Mouse (Mus musculus) thymus, adult 18-20 months (tissue): ENCODE measurements around the gene Pcca.

ENCODE experiments used
- DNase-seq, 2 experiments: peaks; one replicate each; pipeline ENCODE4 v3.0.0; 2022; ENCODE audit warnings: mixed read lengths in 2 of 2

The Pcca gene

GRCm38 (mm10) chr14:122862623-122863022 is 328.5 kb downstream of the Pcca start:
- DNase-seq = no peak

GRCm38 (mm10) chr14:122865462-122866129 is 331.5 kb downstream of the Pcca start:
- DNase-seq = no peak

- no peak for DNase-seq
Observed at GRCm38 (mm10) chr14:122867531-122868285, 333.6 kb downstream of the Pcca start.

GRCm38 (mm10) chr14:122869831-122870230 is 335.7 kb downstream of the Pcca start:
- DNase-seq = no peak

DNA sequence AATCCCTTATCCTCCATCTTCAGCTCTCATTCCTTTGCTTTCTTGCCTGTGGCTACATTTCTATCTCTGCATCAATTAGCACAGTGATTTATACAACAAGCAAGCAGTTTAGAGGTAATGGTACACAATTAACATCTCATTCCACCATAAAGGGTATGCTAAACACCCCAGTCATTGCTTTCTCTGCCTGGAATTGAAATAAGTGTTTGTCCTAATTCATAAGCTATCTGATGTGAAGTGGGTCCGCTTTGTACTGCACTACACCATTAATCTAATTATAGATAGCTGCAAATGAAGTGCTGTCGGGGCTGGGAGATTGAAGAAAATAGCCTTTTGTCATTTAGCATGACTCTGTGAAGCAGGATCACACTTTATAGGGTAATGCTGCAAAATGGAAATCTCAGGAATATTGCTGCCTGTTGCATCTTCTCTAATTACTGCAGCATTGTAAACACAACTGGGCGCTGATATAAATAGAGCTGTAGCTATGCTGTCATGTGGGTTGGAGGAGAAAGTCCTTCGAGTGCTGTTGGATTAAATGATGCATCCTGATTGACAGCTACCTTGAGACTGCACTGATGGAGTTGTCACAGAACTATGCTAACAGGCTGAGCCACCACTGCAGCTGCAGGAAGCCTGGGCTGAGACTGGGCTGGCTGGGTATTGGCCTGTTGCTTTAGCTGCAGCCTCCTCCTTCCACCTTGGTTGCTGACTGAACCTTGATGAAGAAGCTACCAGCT is 337.9 kb downstream of the Pcca start:
- DNase-seq = no peak

GRCm38 (mm10) chr14:122872612-122873011 is 338.5 kb downstream of the Pcca start:
- DNase-seq = no peak

- DNase-seq = no peak
Observed at GRCm38 (mm10) chr14:122875056-122875455, 340.9 kb downstream of the Pcca start.

- DNase-seq = no peak
Observed at GRCm38 (mm10) chr14:122875636-122876035, 341.5 kb downstream of the Pcca start.

- peak; percentile 20 to 30 for DNase-seq
Observed at GRCm38 (mm10) chr14:122876163-122876562, 342.0 kb downstream of the Pcca start.

DNA sequence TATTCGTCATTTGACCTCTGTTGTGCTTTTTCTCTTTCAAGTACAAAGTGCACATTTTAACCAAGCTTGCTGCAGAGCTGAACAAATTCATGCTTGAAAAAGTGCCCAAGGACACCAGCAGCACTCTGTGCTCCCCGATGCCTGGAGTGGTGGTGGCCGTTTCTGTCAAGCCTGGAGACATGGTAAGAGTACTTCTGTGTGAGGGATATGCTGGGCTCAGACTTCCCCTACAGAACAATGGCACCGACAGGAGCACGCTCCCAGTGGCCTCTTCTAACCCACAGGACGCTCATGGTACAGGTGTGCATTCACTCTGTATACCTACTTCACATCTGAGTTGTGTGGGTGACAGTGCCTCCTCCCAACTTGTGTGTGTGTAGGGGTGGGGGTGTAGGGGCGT is 342.6 kb downstream of the Pcca start:
- no peak for DNase-seq

GRCm38 (mm10) chr14:122877787-122878186 is 343.7 kb downstream of the Pcca start:
- no peak for DNase-seq

DNA sequence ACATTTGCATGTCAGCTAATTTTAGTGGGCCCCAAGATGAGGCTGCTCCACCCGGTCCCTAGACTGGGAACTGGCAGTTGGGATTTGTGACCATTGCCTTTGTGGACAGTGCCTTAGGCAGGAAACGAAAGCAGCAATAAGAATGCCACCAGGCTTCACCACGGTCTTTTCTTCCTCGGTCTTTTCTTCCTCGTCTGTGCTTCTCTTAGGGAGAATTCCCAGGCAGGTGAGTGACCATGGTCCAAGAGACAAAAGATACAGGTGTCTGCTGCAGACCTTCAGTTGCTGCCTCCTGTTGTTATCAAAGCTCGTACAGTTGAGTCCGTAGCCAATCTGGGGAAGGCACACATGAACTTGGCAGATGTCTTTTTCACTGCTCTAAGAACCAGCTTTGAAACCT is 346.2 kb downstream of the Pcca start:
- no peak for DNase-seq

DNA sequence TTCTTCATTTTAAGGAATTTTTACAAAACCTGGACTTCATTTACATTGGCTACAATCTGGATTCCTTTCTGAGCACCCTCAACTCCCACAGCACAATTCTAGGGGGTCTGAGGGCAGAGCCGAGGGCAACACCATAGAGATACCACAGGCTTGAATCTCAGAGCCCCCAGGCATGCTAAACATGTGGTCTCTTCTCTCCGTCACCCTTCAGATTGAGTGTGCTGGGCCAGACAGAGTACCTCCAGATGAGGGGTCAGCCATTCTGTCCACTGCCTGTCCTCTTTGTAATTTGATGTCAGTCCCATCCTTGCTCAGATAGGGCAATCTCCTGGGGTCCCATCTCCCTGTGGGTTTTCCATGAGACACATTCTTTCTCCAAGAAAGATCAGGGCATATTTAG is 347.6 kb downstream of the Pcca start:
- no peak for DNase-seq

DNA sequence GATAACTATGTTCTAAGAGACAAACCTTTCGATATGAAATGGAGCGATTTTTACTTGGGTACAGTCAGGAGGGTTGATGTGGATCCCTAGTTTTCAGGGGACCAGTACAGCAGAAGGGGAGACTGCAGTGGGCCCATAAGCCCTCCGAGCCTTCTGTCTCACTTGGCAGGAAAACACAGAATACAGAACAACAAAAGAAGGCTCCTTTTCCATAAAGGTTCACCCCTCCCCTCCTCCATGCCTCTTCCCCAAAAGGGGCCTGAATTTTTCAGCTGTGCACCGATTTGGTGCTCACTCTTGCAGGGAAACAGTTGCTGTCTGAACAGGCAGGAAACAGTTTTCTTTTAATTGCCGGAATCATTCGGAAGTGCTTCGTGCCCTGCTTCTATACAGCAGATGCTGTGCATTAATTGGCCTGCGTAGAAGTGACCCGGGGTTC is 348.1 kb downstream of the Pcca start:
- no peak for DNase-seq

- DNase-seq = no peak
Observed at GRCm38 (mm10) chr14:122882795-122883409, 348.8 kb downstream of the Pcca start.

- DNase-seq = no peak
Observed at GRCm38 (mm10) chr14:122883410-122883806, 349.3 kb downstream of the Pcca start.

GRCm38 (mm10) chr14:122883821-122884584 is 349.9 kb downstream of the Pcca start:
- no peak for DNase-seq

DNA sequence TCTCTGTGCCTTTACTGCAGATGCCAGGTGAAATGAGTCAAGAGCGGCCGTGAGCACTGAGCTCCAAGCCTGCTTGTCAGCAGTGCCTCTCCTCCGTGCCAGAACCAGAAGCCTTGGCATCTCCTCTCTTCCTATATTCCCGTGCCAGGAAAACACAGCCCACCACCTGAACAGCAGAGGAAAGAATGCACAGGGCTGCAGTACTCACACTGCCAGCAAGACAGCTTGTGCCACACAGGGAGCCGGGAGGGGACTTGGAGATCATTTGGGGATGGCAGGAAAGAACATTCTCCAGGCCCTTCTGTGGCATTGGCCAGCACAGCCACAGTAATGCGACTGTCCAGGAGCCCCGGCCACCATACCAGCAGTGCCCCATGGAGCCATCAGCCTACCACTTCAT is 351.8 kb downstream of the Pcca start:
- DNase-seq = no peak

DNA sequence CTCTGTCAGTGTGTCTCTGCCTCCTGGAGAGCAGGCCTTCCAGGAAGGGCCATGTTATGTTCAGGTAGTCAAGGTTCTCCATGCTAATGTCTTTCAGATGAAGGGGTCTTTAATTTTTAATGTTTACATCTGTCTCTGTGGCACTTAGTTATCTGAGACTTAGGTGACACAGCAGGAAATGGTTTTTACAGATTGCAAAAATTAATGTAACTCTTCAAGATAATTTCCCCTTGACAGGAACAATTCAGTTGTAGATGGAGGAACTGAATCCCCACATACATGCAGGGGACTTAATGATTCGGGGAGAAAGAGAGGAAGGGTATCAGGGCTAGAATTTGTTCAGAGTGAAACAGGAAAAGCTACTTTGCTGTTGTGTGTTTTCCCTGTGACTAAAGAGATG is 353.2 kb downstream of the Pcca start:
- DNase-seq = no peak

GRCm38 (mm10) chr14:122887702-122888479 is 353.8 kb downstream of the Pcca start:
- no peak for DNase-seq

- no peak for DNase-seq
Observed at GRCm38 (mm10) chr14:122888480-122888872, 354.4 kb downstream of the Pcca start.
